Mouse (Mus musculus): ENCODE data around the gene Ankrd28.

- TF ChIP-seq CTCF (IDR thresholded peaks at IDR 0.05; ENCODE audit: low read depth) = no peak
- no peak for TF ChIP-seq EP300 (optimal IDR thresholded peaks at IDR 0.05)
Observed at GRCm38 (mm10) chr14:31652106-31652505, 178.3 kb downstream of the Ankrd28 start.
